Mouse (Mus musculus) heart, adult 2 months (tissue): ENCODE measurements around the gene Pprc1.

Experiments
- CTCF ChIP-seq: fragments of 200-600 bp; IDR thresholded peaks from 2 replicates; pipeline ENCODE4 v1.8.1; 2022; ENCODE audit warnings: antibody characterized with exemption, mild to moderate bottlenecking, moderate library complexity
- POLR2A ChIP-seq: fragments of 200-500 bp; IDR thresholded peaks from 2 replicates; pipeline ENCODE4 v1.6.1; 2011; ENCODE audit warnings: mild to moderate bottlenecking, low read depth, low read length, control low read depth; ENCODE audit not compliant: insufficient read depth

- TF ChIP-seq CTCF (no peak), POLR2A (no peak)
Measured at GRCm38 (mm10) chr19:45999378-45999777, 45.3 kb upstream of the Pprc1 start.
